Comparison of ENCODE assay signal across 8 mouse cellular contexts in genomic region chr2:72298406-72298805, GRCm38 (mm10). TPM values are rescaled to one million over a fixed set of nuclear protein-coding genes. Genes with fewer than 3 reads are reported as not detected.
DNase-seq lines count a peak whose midpoint lies in the region; ATAC-seq lines count a peak whose summit lies in the region.

No protein-coding gene starts in this region.

- ATAC-seq in midbrain, embryonic 11.5 days (ENCODE audit: low FRiP score), result no peak
- no peak for ATAC-seq in midbrain, embryonic 16.5 days
- ATAC-seq in lung, embryonic 15.5 days (ENCODE audit: borderline replicate concordance, extremely low read depth, low FRiP score, low TSS enrichment), result no peak

- peak; percentile 40 for DNase-seq in adrenal gland, postnatal 10 days
- no peak for DNase-seq in adrenal gland, postnatal 25 days
- peak; percentile 88 for DNase-seq in midbrain, embryonic 11.5 days (ENCODE audit: low spot score, missing footprints)
- DNase-seq in forelimb bud, embryonic 11.5 days (ENCODE audit: low read depth, low spot score), result peak; percentile 49
- DNase-seq in right cerebral cortex, adult 2 months (ENCODE audit: low spot score in 2 of 2), result no peak
- no peak for DNase-seq in cerebellum, postnatal 36 days

- no peak overlapping the region for H3K4me3 ChIP-seq in midbrain, embryonic 11.5 days (ENCODE audit: low read depth, low read length)
- H3K4me3 ChIP-seq in midbrain, embryonic 16.5 days (ENCODE audit: low read depth, low read length), result no peak overlapping the region
- H3K4me3 ChIP-seq in lung, embryonic 15.5 days, result no peak overlapping the region

- H3K4me1 ChIP-seq in midbrain, embryonic 11.5 days (ENCODE audit: control insufficient read depth, insufficient read depth, low read length), result no peaks in the 10 kb centered on the region
- H3K4me1 ChIP-seq in midbrain, embryonic 16.5 days (ENCODE audit: control insufficient read depth, insufficient read depth, low read length), result no peaks in the 10 kb centered on the region
- H3K4me1 ChIP-seq in lung, embryonic 15.5 days, result peaks cover 31% of the 10 kb centered on the region

- no peak overlapping the region for H3K4me2 ChIP-seq in midbrain, embryonic 11.5 days
- no peak overlapping the region for H3K4me2 ChIP-seq in midbrain, embryonic 16.5 days (ENCODE audit: low read length)
- peak overlapping the region; percentile 45 for H3K4me2 ChIP-seq in lung, embryonic 15.5 days

- H3K27me3 ChIP-seq in midbrain, embryonic 11.5 days (ENCODE audit: control insufficient read depth, insufficient read depth, low read length), result no peaks in the 10 kb centered on the region
- H3K27me3 ChIP-seq in midbrain, embryonic 16.5 days (ENCODE audit: control insufficient read depth, insufficient read depth, low read depth, low read length), result no peaks in the 10 kb centered on the region
- H3K27me3 ChIP-seq in lung, embryonic 15.5 days, result no peaks in the 10 kb centered on the region

- H3K9me3 ChIP-seq in midbrain, embryonic 11.5 days (ENCODE audit: control insufficient read depth, low read length), result no peaks in the 10 kb centered on the region
- H3K9me3 ChIP-seq in midbrain, embryonic 16.5 days (replicated peaks; ENCODE audit: control insufficient read depth, low read length, poor library complexity, severe bottlenecking), result no peaks in the 10 kb centered on the region
- H3K9me3 ChIP-seq in lung, embryonic 15.5 days, result no peaks in the 10 kb centered on the region

- no peak overlapping the region for H3K9ac ChIP-seq in midbrain, embryonic 11.5 days (ENCODE audit: low read length)
- no peak overlapping the region for H3K9ac ChIP-seq in midbrain, embryonic 16.5 days (ENCODE audit: low read depth, low read length)
- H3K9ac ChIP-seq in lung, embryonic 15.5 days, result no peak overlapping the region

- 58% methylated on average over 4 of the region's 4 CpGs for WGBS in midbrain, embryonic 11.5 days
- WGBS in midbrain, embryonic 16.5 days, result 52% methylated on average over 4 of the region's 4 CpGs
- WGBS in lung, embryonic 15.5 days, result 64% methylated on average over 4 of the region's 4 CpGs

- H3K36me3 ChIP-seq in midbrain, embryonic 11.5 days (ENCODE audit: control insufficient read depth, insufficient read depth, low read length), result no peaks in the 10 kb centered on the region
- no peaks in the 10 kb centered on the region for H3K36me3 ChIP-seq in midbrain, embryonic 16.5 days (ENCODE audit: control insufficient read depth, insufficient read depth, low read length)
- peaks cover 11% of the 10 kb centered on the region for H3K36me3 ChIP-seq in lung, embryonic 15.5 days

- H3K27ac ChIP-seq in midbrain, embryonic 11.5 days (ENCODE audit: low read depth, low read length), result no peak overlapping the region
- H3K27ac ChIP-seq in midbrain, embryonic 16.5 days (ENCODE audit: low read length), result no peak overlapping the region
- H3K27ac ChIP-seq in lung, embryonic 15.5 days, result peak overlapping the region; percentile 86; the same call in 1 of the 2 replicates

RNA-seq across cellular contexts. Expression of gene Map3k20, which starts 13.0 kb away (rescaled TPM):
- total RNA-seq in adrenal gland, postnatal 10 days (2021), result 10 to 100 TPM; 40.6 to 61.7 TPM
- 28.2 and 36.1 TPM in 2 replicates for total RNA-seq in adrenal gland, postnatal 25 days (2021)
- polyA plus RNA-seq in midbrain, embryonic 11.5 days (2014; fragmentation: Nextera tagmentation; extraction: Ambion mirVana), result 7.5 and 8.3 TPM in 2 replicates
- 4.4 and 5.1 TPM in 2 replicates for polyA plus RNA-seq in midbrain, embryonic 16.5 days (2015; fragmentation: Nextera tagmentation; extraction: Ambion mirVana)
- polyA plus RNA-seq in lung, embryonic 15.5 days (2015; fragmentation: Nextera tagmentation; extraction: Ambion mirVana), result 30.2 and 31.2 TPM in 2 replicates

Comparison
In these comparisons a context has a peak if more than half of its experiments do, and no peak if none do; other contexts are left out.
1. DNase-seq: peak in adrenal gland, postnatal 10 days (single experiment), midbrain, embryonic 11.5 days (single experiment) and forelimb bud, embryonic 11.5 days (single experiment); none in adrenal gland, postnatal 25 days (single experiment), right cerebral cortex, adult 2 months (0 of 2) and cerebellum, postnatal 36 days (0 of 2).